Mouse (Mus musculus): ENCODE measurements around the gene Man2a2.

Gene Man2a2

DNA sequence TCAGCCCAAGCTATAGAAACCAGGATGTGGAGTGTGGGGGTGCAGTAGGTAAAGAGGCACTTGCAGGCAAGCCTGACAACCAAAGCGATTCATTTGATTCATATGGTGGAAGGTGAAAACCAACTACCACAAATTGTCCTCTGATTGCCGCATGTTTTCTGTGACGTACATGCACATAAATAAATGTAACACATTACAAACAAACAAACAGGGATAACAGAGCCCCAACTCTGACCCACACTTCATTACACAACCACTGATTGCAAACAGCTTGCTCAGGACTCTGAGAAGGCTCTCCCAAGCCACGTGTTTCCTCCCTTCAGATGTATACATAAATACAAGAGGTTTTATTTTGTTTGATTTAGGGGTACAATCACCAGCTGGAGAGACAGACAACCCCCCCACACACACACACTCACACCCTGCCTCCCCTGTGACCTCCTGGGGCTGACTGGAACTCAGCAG lies 1.2 kb downstream of the Man2a2 start:
- DNase-seq (ENCODE audit: low read depth) = peak; percentile 66

DNA sequence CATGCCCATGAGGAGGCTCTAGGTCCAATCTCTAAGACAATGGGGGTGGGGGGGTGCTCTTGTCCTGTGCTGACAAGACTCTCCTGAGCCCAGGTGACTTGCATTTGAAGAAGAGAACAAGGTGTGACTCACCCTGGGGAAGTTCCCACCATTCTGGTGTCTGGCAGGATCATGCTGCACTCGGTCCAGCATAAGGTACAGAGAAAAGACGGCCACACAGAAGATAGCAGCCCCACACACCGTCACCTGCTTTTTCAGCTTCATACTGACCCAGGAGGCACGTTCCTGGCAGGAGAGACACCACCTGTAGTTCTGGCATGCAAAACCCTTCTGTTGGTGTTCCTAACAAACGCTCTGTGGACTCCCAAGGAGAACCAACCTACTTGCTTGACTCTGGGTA lies 1.7 kb downstream of the Man2a2 start:
- no peak for DNase-seq (ENCODE audit: low read depth)

DNA sequence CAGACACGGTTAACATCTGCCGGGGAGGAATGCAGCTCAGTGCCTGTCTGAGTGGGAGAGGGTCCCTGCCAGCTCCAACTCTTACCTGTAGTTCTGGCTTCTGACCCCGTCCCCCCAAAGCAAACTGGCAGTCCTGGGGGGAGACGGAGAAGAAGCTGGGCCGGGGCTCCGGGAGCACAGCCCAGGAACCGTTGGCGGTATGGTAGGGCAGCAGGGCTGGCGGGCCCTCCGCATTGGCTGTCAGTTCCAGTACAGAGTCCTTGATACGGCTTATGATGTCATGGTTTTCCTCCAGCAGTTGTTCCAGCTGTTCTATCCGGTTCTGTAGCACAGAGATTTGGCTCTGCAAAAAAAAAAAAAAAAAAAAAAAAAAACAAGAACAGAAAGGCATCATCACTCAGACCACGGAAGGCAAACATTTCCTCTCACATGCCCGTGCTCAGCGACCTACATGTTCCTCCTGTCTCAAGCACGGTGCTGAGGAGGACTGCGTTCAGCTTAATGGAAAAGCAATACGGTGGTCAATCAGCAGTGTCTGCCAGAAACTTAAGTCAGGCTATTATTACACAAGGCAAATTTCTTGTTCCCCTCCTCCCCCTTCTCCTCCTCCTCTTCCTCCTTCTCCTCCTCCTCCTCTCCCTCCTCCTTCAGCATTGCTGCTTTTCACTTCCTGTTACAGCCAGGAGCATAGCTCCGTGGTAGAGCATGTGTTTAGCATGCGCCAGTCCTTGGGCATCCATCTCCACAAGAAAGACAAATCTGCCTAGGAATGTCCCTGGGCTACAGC lies 2.3 kb downstream of the Man2a2 start:
- DNase-seq (ENCODE audit: low read depth) = no peak

DNA sequence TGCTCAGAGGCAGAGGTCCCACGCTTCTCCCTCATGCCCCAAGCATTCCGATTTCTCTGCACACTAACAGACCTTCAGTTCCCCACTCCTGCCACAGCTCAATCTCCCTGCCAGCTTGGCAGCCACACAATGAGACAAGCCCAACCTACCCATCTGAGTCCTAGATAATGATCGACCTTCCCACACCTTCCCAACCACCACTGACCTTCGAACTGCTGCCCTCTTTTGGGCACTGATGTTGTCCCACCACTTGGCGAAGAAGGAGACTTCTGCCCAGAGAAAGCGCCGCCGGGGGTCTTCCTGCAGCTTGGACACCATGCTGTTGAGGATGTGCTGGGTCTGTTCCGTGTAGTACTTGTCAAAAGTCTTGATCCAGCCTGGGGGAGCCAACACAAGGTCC lies 3.2 kb downstream of the Man2a2 start:
- no peak for DNase-seq (ENCODE audit: low read depth)

DNA sequence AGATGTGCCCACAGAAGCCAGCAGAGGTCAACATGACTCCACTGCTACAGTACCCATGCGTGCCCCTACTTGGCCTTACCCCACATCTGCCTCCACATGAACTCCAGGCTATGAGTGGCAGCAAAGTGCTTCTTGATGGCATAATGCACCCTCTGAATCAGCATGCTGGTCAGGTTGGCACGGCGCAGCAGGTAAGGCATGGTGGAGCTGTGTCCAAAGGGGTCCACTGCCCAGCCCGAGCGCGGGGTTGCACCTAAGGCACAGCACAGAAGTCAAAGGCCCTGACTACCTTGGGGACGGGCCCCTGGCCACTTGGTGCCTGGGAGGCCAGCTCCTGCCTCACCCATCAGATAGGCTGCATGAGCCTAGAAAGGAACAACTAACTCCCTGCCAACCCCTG lies 3.9 kb downstream of the Man2a2 start:
- DNase-seq (ENCODE audit: low read depth) = no peak

DNA sequence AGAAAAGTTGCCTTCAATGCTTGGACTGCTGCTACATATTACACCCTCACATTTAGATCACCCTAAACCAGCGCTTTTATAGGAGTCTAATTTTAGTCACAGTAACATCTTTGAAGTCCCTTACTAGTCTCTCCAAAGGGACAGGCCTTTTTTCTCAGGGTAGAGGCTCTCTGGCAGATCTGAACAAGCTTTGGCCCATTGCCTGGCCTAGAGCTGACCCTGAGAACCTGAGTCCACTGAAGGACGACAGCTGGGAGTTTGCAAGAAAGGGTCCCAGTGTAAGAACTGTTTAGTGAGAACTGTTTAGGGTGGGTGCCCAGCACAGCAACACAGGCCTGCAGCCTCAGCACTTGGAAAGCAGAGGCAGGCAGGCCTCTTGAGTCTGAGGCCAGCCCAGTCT lies 5.4 kb downstream of the Man2a2 start:
- no peak for DNase-seq (ENCODE audit: low read depth)

DNA sequence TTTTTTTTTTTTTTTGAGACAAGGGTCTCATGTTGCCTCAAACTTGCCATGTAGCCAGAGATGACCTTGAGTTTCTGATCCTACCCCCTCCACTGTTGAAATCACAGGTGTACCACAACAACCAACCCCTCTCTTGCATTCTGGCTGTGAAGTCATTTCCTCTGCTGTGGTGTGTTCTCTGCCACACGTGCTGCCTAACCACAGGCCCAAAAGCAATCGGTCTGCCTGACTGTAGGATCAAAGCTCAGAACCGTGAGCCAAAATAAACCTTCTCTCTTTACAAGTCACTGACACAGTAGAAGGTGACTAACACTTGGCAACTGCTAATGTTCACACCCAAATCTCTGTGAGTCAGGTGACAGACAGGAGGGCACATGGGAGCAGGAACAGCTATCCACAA lies 10.7 kb downstream of the Man2a2 start:
- peak; percentile 33 for DNase-seq (ENCODE audit: low read depth)

DNA sequence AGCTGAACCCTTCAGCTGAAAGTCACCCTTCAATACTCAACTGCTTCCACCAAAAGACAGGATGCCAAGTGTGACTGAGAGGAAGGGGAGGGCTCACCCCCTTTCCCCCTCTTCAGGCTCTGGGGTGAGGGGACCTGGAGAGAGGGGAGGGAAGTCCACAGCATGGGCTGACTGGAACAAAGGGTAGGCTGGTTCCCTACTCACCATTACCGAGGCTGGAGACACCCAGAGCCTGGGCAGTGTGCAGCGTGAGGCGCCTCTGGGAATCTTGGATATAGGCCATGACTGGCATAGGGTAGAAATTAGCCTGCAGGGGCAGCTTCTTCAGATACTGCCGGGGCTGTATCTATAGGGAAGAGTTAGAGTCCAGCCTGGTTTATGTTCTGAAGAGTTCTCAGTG lies 13.1 kb downstream of the Man2a2 start:
- no peak for DNase-seq (ENCODE audit: low read depth)

DNA sequence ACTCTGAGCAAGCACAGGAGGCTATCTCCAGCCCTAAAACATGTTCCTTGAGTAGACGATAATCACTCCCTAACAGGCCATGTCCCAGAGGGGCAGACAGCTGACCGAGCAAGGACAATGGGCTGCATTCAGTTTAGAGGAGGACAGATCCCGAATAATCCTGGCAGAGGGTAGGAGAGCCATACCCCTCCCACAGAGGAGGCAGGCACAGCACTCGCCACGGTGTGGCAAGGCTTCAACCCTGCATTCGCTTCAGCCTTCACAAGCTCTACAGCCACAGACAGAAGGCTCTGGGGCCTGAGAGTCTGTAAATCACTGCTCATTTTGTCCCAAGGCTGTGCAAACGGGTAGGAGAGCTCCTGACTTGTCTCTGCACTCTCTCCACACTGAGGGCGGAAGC lies 14.0 kb downstream of the Man2a2 start:
- DNase-seq (ENCODE audit: low read depth) = no peak

DNA sequence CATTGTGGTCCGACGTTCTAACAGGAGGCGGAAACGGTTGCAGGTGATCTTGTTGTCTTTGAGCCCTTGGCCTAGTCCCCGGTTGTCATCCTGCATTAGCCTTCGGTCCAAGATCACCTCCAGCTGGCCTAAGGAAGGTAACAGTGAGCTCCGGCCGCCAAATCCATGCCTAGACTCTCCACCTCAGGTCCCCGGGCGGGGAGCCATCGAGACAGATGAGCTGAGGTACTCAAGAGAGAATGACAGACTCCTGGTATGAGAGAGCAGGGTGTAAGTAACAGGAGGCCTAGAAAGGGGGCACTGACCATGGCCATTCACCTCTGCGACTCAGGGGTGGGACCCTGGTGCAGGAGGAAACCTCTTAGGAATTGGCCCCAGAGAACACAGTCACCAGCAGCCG lies 14.8 kb downstream of the Man2a2 start:
- DNase-seq (ENCODE audit: low read depth) = no peak

DNA sequence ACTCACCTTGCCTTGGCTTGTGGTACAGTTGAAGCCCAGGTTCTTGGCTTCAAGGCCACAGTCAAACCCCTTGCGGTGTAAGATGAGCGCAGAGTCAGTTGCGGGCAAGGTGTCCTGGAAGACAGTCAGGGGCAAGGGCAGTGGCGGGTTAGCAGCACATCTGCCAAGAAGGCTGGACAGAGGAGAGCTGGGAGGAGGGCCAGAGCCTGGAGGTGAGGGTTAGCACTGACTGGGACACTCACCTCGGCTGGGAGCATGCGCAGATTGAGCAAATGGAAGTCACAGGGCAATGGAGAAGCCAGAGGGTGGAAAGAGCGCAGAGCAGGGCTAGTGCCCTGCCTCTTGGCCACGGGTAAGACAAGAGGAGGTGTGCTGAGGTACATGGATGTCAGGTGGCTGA lies 18.3 kb downstream of the Man2a2 start:
- no peak for DNase-seq (ENCODE audit: low read depth)

DNA sequence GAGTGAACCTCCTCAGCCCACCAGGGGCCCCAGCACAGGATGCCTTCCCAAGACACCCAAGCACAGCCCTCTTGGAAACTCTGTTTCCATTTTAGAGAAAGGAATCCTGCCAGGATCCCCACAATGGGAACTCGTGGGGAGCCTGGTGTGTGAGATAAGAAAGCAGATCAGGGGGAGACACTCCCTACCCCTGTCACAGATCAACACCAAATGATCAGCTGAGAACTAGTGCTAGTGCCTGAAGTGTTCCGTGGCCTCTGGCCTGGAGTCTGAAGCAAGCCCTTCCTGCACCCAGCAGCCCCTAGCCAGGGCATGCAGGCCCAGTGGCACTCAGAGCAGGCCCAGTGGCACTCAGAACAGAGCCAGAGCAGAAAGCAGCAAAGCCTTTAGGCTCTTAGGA lies 20.4 kb downstream of the Man2a2 start:
- no peak for DNase-seq (ENCODE audit: low read depth)

DNA sequence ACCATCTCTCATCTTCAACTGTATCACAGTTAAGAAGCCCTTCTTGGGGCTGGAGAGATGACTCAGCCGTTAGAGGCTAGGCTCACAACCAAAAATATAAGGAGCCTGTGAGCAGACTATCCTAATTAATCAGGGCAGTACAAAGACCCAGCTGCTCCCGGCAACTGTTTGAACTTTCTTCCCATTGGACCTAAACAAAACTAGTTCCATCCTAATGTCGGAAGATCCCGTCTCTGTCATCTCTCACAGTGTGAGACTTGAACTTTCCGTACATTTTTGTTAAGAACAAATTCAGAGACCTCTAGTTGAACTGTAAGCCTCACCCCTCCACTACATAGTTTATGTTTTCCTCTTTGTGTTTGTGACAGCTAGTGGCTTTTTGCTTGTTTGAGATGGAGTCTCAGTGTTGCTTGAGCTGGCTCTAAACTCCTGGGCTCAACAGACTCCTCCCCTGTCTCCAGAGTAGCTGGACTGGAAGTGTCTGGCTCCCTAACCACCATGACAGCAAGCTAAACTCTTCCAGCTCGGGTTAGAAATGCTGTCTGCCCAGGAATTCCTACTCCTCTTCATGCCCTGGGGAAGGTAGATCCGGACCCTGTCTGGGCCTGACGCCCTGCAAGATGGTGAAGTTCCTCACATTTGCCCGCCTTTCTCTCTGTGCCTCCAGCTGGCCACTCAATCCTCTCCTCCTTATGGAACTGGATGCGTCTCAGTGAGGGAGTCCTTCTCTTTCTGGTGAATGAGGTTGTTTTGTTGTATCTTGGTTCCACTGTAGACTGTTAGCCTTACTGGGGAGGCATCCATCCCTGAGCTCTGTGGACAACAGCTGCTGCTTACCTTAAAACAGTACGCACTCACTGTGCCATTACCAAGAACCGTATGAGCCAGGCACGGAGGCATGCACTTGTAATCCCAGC lies 23.2 kb downstream of the Man2a2 start:
- peak; percentile 38 for DNase-seq (ENCODE audit: low read depth)

DNA sequence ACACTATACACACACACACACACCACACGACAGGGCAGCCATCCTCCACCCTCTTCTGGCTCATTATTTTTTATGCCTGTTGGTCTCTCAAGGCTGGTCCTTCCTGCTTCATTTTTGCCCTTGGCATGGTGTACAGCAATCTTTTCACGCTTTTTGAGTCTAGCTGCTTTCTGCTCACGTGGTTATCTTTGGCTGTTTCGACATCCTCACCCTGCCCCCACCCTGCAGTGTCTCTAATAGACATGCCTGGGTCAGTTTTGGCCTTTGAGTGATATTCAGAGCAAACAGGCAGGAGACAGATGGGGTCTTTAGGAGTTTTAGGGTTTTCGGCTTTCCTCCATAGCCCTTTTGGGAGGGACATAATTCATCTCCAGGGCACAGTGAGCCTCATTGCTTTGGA lies 24.3 kb downstream of the Man2a2 start:
- peak; percentile 39 for DNase-seq (ENCODE audit: low read depth)

DNA sequence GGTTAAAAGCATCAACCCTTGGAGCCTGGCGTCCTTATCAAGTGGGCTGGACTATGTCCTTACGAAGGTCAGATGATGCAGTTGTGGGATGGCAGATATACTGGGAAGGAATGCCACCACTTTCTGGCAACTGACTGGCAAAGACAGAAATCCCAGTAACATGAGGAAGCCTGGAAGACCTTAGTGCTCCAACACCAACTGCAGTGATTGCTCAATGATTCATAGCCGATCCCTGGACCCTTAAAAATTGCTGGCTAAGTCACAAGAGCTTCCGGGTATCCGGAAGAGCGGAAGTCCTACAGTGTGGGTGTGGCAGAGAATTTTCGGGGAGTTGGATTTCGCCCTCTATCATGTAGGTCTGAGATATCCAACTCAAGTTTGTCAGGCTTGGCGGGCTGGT lies 25.0 kb downstream of the Man2a2 start:
- DNase-seq (ENCODE audit: low read depth) = no peak

DNA sequence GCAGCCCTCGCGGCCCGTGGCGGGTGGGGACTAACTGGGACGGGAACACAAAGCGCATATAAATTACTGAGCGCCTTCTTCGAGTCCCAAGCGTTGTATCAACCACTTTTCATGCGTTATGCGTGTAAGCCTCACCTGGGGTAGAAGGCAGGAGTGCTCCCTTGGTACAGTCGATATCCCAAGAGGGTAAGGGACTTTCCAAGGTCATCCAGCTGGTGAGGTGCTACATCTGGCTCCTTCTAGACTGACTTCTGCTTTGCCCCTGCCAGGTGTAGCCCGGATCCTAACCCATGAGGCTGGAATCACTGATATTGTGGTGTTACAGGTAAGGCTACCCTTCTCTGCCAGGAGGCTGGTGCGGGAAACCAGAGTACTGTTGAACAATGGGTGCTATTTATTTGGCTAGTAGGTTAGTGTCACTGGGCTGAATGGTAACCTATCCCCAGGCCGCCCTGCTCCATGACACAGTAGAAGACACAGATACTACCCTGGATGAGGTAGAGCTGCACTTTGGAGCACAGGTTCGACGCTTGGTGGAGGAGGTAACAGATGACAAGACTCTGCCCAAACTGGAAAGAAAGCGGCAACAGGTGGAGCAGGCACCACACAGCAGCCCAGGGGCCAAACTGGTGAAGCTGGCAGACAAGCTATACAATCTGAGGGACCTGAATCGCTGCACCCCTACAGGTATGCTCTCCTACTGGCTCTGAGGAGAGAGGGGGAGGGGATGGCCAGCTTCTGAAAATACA lies 27.7 kb downstream of the Man2a2 start:
- DNase-seq (ENCODE audit: low read depth) = no peak

DNA sequence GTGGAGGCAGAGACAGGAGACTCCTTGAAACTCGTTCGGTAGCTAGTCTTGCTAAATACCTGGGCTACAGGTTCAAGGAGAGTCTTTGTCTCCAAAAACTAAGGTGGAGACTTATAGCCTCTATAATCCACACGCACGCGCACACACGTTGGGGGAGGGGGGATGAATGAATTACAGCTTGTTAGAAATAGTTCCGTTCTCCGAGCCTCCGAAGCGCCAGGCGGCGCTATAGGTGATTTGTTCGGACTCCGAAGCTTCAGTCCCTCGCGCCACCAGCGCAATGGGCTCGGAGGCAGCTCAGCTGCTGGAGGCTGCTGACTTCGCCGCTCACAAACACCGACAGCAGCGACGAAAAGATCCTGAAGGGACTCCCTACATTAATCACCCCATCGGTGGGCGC lies 28.3 kb downstream of the Man2a2 start, which contains the start of gene Hddc3:
Gene Hddc3, plus strand, starts transcription at position 247 of the 400 bp plus-strand sequence.
- DNase-seq (ENCODE audit: low read depth) = peak; percentile 98

DNA sequence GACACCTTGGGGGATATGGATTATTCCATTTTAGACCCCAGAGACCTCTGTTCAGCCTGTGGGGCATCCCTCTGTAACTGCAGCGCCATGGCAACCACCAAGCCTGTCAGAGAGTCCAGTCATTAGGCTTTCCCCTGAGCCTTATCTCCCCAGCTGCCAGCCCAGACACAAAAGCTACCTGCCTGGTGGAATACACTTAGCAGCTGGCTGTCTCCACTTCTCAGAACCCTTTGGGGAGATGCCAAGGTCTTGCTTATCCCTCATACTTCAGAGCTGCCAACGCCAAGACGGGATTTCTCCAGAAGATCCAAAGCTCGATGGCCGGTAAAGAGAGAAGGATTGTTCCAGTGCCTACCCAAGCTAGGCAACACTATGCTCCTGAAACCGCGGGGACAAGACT lies 29.4 kb downstream of the Man2a2 start:
- DNase-seq (ENCODE audit: low read depth) = no peak

DNA sequence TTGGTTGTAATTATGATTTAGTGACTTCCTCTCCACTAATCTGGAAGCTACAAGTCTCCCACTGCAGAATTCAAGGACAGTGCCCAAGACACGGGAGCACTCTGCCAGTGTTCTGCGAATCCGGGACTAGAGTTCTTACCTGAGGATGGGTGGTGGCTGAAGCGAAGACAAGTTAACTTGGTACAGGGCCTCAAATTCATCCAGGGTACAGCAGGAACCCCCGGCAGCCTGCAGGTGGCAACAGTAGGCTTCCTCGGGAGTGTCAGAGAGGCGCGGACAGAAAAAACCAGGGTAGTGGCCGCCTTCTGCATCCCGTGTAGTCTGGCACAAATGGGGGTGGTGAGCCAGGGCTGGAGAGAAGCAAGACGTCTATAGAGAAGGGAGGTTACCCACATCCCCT lies 30.4 kb downstream of the Man2a2 start, which contains the start of gene Unc45a:
Gene Unc45a, minus strand, starts transcription at position 213 of the 400 bp plus-strand sequence.
- peak; percentile 88 for DNase-seq (ENCODE audit: low read depth)

DNA sequence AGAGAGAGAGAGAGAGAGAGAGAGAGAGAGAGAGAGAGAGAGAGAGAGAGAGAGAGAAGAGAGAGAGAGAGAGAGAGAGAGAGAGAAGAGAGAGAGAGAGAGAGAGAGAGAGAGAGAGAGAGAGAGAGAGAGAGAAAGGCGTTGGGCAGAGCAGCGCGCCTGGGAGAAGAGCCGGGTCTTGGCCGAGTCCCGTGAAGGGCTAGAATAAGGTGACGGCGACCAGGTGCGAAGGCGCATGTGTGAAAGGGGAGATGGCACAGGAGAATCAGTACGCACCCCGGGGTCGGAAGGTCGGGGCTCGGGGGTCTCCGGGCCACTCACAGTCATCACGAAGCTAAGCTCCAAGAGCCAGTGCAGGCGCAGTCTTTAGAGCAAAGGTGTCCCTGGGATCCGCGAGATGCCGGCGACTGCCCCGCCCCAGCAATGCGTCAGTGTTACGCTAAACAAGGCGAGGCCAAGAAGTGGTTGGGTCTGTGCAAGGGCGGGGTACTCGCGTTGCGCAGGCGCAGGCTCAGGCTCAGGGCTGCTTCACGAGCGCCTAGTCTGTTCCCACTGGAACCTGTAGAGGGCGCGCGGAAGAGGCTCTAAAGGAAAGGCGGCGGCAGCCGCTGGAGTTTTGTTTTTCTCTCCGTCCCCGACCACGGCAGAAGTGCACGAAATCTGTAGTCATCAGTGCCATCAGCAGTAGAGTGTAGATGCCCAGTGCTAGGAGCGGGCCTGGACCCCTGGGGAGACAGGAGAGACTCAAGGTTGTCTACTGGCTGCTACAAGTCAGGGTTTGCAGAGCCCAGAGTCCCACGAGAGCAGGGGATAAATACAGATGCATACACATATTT lies 31.2 kb downstream of the Man2a2 start:
- DNase-seq (ENCODE audit: low read depth) = peak; percentile 99

DNA sequence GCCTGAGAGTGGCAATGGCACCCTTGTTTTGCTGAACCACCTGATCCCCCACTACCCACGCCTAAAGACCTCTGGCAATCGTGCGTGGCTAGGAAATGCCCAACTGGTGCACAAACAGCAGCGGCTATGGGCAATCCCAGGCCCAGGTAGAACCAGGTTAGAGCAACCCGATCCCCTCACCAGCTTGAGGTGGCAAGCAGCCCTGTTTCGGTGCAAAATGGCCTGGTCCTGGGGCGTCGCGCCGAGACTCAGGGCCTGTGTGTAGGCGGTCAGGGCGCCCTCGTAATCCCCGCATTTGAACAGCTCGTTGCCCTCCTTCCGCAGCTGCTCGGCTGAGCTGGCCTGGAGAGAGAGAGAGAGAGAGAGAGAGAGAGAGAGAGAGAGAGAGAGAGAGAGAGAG lies 31.8 kb downstream of the Man2a2 start:
- peak; percentile 34 for DNase-seq (ENCODE audit: low read depth)

Data from NIH3T3 (cell line).